Mouse (Mus musculus) limb, embryonic 12.5 days (tissue): Measurements from ENCODE around the gene Dennd2c. TPM values are rescaled to one million over a fixed set of nuclear protein-coding genes. Genes with fewer than 3 reads are reported as not detected.
"Not testable (repeated sequence)": the region's sequence is repeated elsewhere in the genome, so short reads cannot be mapped to it uniquely, and the experiment has no call there.

Experiments
- ATAC-seq: fragments of 200-750 bp; cut with Nextera tagmentation; 2 replicates; pipeline ENCODE4 v1.8.0; 2017; ENCODE audit warnings: low read depth, moderate TSS enrichment; ENCODE audit not compliant: insufficient number of reproducible peaks, insufficient read depth, low FRiP score, low TSS enrichment
- H3K27ac ChIP-seq: fragments of 300-500 bp; sonication (generic); 2 replicates; pipeline ENCODE4 v1.5.1; 2016; ENCODE audit warnings: mild to moderate bottlenecking, moderate library complexity
- H3K27me3 ChIP-seq: fragments of 300-500 bp; sonication (generic); 2 replicates; pipeline ENCODE4 v1.6.1; 2016; ENCODE audit warnings: mild to moderate bottlenecking, moderate library complexity
- H3K36me3 ChIP-seq: fragments of 300-500 bp; sonication (generic); 2 replicates; pipeline ENCODE4 v1.6.1; 2016; ENCODE audit warnings: mild to moderate bottlenecking, moderate library complexity
- H3K4me1 ChIP-seq: fragments of 300-500 bp; sonication (generic); replicated peaks from 2 replicates; pipeline ENCODE4 v1.6.1; 2016
- H3K4me2 ChIP-seq: fragments of 300-500 bp; sonication (generic); 2 replicates; pipeline ENCODE4 v1.6.1; 2016; ENCODE audit warnings: mild to moderate bottlenecking, moderate library complexity
- H3K4me3 ChIP-seq: fragments of 300-500 bp; sonication (generic); replicated peaks from 2 replicates; pipeline ENCODE4 v1.5.1; 2016; ENCODE audit warnings: mild to moderate bottlenecking
- H3K9ac ChIP-seq: fragments of 300-500 bp; sonication (generic); replicated peaks from 2 replicates; pipeline ENCODE4 v1.6.1; 2016; ENCODE audit warnings: mild to moderate bottlenecking, moderate library complexity
- H3K9me3 ChIP-seq: fragments of 300-500 bp; sonication (generic); 2 replicates; pipeline ENCODE4 v1.6.1; 2016; ENCODE audit warnings: mild to moderate bottlenecking, moderate library complexity
- WGBS: fragments of 180-500 bp; shearing (Covaris S2); methylation state at CpG from one replicate; pipeline ENCODE4 v1.1.7; 2016; 5-methylcytosine and 5-hydroxymethylcytosine counted together
- polyA plus RNA-seq: library from polyadenylated mRNA; unstranded; fragments of >200 nt; fragmentation: Nextera tagmentation; extraction: Ambion mirVana; gene quantifications from 2 replicates; pipeline ENCODE4 v1.2.1, GENCODE M21; 2016

The Dennd2c gene
- polyA plus RNA-seq, 1 experiment from 2014 or later = 7.2 TPM

DNA sequence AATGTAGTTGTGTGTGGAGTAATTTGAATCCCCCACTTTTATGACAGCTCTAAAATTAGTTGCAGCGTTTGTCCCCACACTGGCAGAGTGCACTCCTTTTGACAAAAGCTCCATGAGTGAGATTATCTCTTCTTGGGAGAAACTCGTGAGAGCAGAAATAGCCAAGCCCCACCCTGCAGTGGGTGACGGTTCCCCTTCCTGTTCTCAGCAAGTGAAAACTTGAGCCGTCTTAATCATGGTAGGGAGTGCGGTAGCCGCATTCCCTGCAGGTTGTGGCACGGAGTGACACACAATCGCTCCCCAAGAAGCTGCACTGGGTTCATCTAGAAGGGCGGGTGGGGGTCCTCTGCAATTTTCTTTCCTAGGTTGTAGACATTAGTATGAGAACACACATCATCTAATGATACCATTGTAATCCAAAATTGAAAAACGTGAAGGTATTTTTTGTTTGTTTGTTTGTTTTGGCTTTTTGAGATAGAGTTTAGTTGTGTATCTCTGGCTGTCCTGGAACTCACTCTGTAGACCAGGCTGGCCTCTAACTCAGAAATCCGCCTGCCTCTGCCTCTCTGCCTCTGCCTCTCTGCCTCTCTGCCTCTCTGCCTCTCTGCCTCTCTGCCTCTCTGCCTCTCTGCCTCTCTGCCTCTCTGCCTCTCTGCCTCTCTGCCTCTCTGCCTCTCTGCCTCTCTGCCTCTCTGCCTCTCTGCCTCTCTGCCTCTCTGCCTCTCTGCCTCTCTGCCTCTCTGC, 37.9 kb downstream of the Dennd2c start:
- ATAC-seq, H3K27me3 ChIP-seq, H3K27ac ChIP-seq, H3K4me3 ChIP-seq, H3K9me3 ChIP-seq, H3K36me3 ChIP-seq, H3K4me2 ChIP-seq, H3K9ac ChIP-seq: not testable (repeated sequence)
- 64% methylated on average over 11 of the region's 11 CpGs for WGBS
- H3K4me1 ChIP-seq = peaks cover 12% of the 10 kb centered on the region; the same call in 1 of the 2 replicates

DNA sequence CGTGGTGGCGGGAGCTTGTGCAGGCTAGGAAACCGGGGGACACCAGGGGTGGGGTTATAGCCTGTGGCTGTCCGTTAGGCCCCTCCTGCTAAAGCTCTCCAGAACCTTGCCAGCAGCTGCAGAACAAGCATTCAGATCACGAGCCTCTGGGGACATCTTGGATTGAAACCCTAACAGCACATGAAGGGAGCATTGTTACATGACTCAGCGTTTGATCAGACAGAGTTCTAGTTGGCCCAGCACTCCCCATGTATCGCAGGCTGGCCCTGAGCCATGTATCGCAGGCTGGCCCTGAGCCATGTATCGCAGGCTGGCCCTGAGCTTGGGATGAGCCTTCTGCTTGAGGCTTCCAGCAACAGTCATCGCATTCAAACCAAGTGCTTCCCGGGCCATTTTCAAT, 38.9 kb downstream of the Dennd2c start:
- no peak for ATAC-seq
- Histone ChIP-seq H3K9ac (no peak overlapping the region), H3K36me3 (peaks cover 6% of the 10 kb centered on the region), H3K4me3 (no peak overlapping the region), H3K4me2 (no peak overlapping the region), H3K27me3 (no peaks in the 10 kb centered on the region), H3K4me1 (peaks cover 12% of the 10 kb centered on the region; the same call in 1 of the 2 replicates), H3K27ac (no peak overlapping the region), H3K9me3 (peaks cover 5% of the 10 kb centered on the region; the same call in 1 of the 2 replicates)
- WGBS = 85% methylated on average over 11 of the region's 11 CpGs

DNA sequence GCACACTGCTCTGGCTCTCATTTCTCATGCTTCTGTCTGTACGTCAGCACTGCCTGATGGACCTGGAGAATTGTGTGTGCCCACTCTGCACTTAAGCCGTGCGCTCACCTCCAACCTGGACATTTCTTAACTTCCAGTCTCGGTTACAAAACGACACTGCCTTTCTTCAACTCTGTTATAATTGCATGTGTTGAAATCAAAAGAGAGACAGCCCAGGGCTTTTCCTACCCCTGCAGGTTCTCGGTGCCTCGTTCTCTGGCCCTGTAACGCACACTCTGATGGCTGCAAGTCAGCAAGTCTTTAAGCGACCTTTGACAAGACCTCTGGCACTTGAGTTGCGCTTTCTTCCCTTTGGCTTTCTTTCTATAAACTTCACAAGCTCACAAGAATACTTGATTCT, 40.0 kb downstream of the Dennd2c start:
- WGBS = 85% methylated on average over 10 of the region's 10 CpGs

DNA sequence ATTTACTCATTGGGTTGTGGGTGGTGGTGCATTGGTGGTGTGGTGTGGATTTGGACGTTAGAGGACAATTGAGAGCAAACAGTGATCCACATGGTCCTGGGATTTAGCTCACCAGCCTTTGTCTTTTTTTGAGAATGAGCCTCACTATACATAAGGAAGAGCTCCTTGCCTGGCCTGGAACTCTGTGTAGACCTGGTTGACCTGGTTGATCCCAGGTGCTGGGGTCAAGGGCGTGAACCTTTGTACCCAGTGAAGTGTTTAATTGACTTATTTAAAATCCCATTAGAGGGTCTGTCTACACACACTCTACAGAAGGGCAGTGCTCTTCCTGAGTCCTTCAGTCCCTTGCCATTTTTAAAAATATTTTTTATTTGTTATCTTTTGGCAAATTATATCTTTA, 42.9 kb downstream of the Dennd2c start:
- Histone ChIP-seq H3K36me3 (peaks cover 9% of the 10 kb centered on the region), H3K4me3 (no peak overlapping the region), H3K27me3 (no peaks in the 10 kb centered on the region), H3K27ac (no peak overlapping the region), H3K9ac (no peak overlapping the region), H3K4me2 (no peak overlapping the region), H3K9me3 (peaks cover 5% of the 10 kb centered on the region; the same call in 1 of the 2 replicates), H3K4me1 (no peaks in the 10 kb centered on the region)
- ATAC-seq = no peak
- WGBS = 81% methylated on average over 2 of the region's 2 CpGs

More for the DNA sequence above, 40.0 kb downstream of the Dennd2c start:
- peaks cover 5% of the 10 kb centered on the region; the same call in 1 of the 2 replicates for H3K9me3 ChIP-seq
- no peak overlapping the region for H3K9ac ChIP-seq
- peaks cover 8% of the 10 kb centered on the region; the same call in 1 of the 2 replicates for H3K4me1 ChIP-seq
- ATAC-seq = no peak
- H3K36me3 ChIP-seq = peaks cover 6% of the 10 kb centered on the region
- no peak overlapping the region for H3K4me3 ChIP-seq
- no peaks in the 10 kb centered on the region for H3K27me3 ChIP-seq
- H3K27ac ChIP-seq = no peak overlapping the region
- no peak overlapping the region for H3K4me2 ChIP-seq

DNA sequence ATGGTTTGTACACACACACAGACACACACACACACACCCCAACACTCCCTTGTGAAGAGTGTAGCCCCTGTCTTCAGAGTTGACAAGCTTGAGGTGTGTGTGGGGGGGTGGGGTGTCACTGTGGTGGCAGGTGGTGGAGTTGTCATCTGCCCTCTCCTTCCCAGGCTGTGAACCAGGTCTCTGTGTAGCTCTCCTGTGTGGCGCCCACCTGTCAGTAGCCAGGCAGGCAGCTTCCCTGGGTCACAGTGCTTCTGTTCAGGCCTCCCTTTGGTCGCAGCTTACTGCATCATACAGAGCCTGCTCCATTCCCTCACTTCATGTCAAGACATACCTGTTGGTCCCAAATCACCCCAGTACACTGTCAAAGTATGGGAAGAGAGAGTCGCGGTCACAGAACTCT, 43.4 kb downstream of the Dennd2c start:
- Histone ChIP-seq H3K9ac (no peak overlapping the region), H3K27me3 (no peaks in the 10 kb centered on the region), H3K9me3 (peaks cover 5% of the 10 kb centered on the region; the same call in 1 of the 2 replicates), H3K4me2 (no peak overlapping the region), H3K4me1 (no peaks in the 10 kb centered on the region), H3K4me3 (no peak overlapping the region), H3K36me3 (peaks cover 11% of the 10 kb centered on the region), H3K27ac (no peak overlapping the region)
- no peak for ATAC-seq
- 71% methylated on average over 4 of the region's 4 CpGs for WGBS

DNA sequence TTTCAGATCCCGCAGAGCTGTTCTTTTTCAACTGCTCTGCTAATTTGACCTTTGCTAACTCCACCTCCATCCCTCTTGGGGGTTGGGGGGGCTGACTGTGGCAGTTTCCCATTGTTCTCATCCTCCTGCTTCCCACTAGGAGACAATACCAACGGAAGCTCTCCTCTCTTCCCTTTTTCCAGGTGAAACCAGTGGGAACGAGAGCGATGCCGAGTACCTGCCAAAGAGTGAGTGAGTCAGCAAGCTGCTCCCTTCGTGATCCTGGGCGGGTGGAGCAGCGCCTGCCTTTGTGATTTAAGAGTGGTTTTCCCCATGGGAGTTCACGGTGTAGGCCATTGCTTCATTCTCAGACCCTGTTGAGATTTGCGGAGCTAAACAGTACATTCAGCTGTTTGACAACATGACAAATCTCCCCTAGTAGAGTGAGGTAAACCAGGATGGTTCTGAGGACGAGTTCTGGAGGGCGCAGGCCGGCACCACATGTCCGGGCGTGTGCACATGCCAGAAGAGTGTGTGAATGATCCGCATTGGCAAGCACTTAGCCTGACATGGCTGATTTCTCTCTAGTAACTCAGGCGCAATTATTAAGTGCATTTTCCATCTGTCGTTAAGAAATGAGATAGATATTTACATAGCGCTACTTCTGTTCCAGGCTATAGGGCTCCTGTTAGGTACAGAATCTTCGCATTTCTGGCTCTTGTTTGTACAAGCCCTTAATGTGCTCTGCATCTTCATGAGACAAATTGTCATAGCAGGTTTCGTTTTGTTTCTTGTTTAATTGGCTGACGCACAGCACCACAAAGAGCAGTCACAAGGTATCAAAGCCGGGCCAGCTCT, 44.1 kb downstream of the Dennd2c start:
- no peak overlapping the region for H3K27ac ChIP-seq
- H3K9me3 ChIP-seq = no peaks in the 10 kb centered on the region
- no peak for ATAC-seq
- WGBS = 63% methylated on average over 23 of the region's 23 CpGs
- H3K4me2 ChIP-seq = no peak overlapping the region
- H3K27me3 ChIP-seq = no peaks in the 10 kb centered on the region
- no peak overlapping the region for H3K4me3 ChIP-seq
- no peaks in the 10 kb centered on the region for H3K4me1 ChIP-seq
- H3K9ac ChIP-seq = no peak overlapping the region
- 0 out of 2 replicates have a peak, but pooled peaks cover 8% of the 10 kb centered on the region for H3K36me3 ChIP-seq

DNA sequence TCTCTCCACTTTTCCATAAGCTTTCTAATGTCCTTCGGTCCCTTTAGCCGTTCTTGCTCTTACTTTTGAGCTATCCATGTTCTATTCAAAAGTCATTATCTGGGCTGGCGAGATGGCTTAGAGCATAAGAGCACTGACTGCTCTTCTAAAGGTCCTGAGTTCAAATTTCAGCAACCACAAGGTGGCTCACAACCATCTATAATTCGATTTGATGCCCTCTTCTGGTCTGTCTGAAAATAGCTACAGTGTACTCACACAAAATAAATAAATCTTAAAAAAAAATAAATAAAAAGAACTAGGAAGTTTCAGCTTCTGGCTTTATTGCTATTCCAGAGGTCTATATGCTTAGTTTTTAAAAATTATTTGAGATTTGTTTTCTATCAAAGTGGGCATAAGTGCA, 45.4 kb downstream of the Dennd2c start:
- no peak for ATAC-seq
- Histone ChIP-seq H3K36me3 (0 out of 2 replicates have a peak, but pooled peaks cover 12% of the 10 kb centered on the region), H3K27me3 (no peaks in the 10 kb centered on the region), H3K4me1 (no peaks in the 10 kb centered on the region), H3K9me3 (no peaks in the 10 kb centered on the region), H3K4me2 (no peak overlapping the region), H3K9ac (no peak overlapping the region), H3K4me3 (no peak overlapping the region), H3K27ac (no peak overlapping the region)
- 87% methylated on average over 4 of the region's 4 CpGs for WGBS

DNA sequence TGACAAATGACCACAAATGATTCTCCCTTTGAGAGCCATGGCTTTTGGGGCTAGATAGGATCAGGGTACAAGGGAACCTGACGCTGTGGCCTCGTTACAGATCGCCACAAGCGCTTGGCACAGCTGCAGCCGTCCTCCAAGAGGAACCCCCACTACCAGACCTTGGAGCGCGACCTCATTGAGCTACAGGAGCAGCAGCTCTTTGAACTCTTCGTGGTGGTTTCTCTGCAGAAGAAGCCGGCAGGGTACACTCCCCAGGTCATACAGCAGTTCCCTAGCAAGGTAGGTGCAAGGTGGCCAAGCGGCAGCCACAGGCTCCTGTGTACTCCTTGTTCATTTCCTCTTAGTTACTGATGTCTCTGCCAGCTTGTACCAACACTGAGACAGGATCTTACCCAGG, 46.5 kb downstream of the Dennd2c start:
- 85% methylated on average over 10 of the region's 10 CpGs for WGBS
- H3K27me3 ChIP-seq = no peaks in the 10 kb centered on the region
- H3K4me2 ChIP-seq = no peak overlapping the region
- ATAC-seq = no peak
- H3K27ac ChIP-seq = no peak overlapping the region
- H3K9ac ChIP-seq = no peak overlapping the region
- peaks cover 21% of the 10 kb centered on the region for H3K36me3 ChIP-seq
- H3K4me3 ChIP-seq = no peak overlapping the region
- no peaks in the 10 kb centered on the region for H3K9me3 ChIP-seq
- H3K4me1 ChIP-seq = no peaks in the 10 kb centered on the region

DNA sequence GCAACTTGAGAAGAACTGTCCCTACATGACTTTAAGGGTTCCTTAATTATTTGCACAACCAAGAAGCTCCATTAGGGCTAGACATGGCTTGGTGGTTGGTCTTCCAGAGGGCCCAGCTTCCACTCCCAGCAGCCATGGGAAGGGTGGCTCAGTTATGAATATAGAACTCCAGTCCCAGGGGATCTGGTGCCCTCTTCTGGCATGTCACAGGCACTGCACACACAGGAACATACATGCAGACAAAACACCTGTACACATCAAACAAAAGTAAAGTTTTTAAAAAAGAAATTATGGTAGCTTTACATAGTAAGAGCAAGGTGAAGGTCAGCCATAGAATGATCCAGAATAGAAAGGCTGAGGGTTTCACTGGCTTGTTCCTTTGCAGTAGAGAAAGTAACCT, 51.4 kb downstream of the Dennd2c start:
- H3K9me3 ChIP-seq = no peaks in the 10 kb centered on the region
- no peaks in the 10 kb centered on the region for H3K27me3 ChIP-seq
- H3K4me2 ChIP-seq = no peak overlapping the region
- ATAC-seq = no peak
- no peaks in the 10 kb centered on the region for H3K4me1 ChIP-seq
- H3K27ac ChIP-seq = no peak overlapping the region
- H3K9ac ChIP-seq = no peak overlapping the region
- H3K36me3 ChIP-seq = peaks cover 26% of the 10 kb centered on the region
- no peak overlapping the region for H3K4me3 ChIP-seq

DNA sequence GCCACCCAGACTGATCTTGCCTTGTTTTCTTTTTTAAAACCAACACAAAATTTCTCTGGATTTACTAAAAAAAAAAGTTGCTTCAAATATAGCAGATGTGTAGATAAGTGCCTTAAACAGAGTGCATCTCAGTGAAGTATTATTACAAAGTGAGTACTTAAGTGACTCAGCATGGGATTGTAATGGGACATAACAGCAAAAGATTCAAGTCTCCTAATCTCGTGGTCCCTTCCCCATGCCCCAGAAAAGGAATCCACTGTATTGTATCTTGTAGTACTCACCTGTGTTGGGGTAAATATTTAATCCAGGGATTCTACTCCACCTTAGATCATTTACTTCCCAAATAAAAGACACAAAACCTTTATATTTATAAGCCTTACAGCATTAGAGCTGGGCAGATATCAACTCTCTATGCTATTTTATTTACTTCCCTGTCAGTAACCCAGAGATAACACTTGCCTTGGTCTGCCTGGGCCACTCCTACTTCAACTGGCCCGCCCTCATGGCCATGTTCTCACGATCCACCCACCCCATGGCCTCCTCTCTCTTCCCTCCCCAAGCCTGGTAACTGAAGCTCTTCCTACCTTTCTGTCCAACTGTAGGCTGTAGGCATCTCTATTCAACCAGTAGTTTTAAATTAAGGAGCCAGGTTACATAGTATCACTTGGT, 57.0 kb downstream of the Dennd2c start:
- H3K4me3 ChIP-seq = no peak overlapping the region
- no peak overlapping the region for H3K27ac ChIP-seq
- no peak overlapping the region for H3K4me2 ChIP-seq
- H3K27me3 ChIP-seq = no peaks in the 10 kb centered on the region
- H3K9ac ChIP-seq = no peak overlapping the region
- no peaks in the 10 kb centered on the region for H3K9me3 ChIP-seq
- ATAC-seq = no peak
- no peaks in the 10 kb centered on the region for H3K4me1 ChIP-seq
- 64% methylated on average over 3 of the region's 3 CpGs for WGBS
- 0 out of 2 replicates have a peak, but pooled peaks cover 3% of the 10 kb centered on the region for H3K36me3 ChIP-seq

DNA sequence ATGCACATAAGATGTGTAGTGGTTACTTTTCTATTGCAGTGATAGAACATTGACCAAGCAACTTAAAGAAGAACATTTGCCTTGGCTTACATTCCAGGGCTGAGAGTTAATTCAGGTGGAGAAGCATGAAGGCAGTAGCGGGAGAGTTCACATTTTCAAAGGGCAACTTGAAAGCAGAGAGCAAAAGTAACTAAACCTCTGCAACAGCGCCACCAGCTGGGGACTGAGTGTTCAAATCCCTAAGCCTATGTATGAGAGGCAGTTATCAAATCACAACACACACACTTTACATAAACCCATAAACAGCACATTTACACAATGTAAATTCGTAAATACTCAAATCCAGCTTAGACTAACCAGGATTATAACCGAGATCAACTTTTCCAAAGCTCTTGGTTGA, 67.4 kb downstream of the Dennd2c start:
- 18% methylated on average over 4 of the region's 4 CpGs for WGBS
- Histone ChIP-seq H3K27ac (no peak overlapping the region), H3K9ac (no peak overlapping the region), H3K4me2 (no peak overlapping the region), H3K9me3 (no peaks in the 10 kb centered on the region), H3K36me3 (peaks cover 15% of the 10 kb centered on the region), H3K4me1 (peaks cover 11% of the 10 kb centered on the region), H3K4me3 (no peak overlapping the region), H3K27me3 (no peaks in the 10 kb centered on the region)
- ATAC-seq = no peak
